Mouse (Mus musculus): Measurements from ENCODE around the gene Arsa.
"Not testable (repeated sequence)": the region's sequence is repeated elsewhere in the genome, so short reads cannot be mapped to it uniquely, and the experiment has no call there.

Gene Arsa

DNA sequence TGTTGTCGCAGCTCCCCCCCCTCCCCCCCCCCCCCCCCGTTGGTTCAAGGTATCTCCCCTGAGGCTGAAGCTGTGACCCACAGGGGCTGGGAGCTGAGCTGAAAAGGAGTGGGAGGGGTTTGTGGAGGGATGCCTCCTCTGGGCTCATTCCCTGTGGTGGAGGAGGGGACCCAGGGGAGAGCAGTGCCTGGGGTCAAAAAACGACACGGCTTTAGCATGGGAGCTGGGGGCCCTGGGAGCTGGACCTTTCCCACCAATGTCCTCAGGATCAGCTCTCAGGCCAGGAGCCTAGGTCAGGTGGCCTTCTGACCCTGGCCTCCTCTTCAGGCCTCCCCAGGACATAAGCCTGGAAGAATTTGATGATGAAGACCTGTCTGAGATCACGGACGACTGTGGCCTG is 22.4 kb downstream of the Arsa start:
- in situ Hi-C loops (cut with MboI, MseI) = no loop called here

DNA sequence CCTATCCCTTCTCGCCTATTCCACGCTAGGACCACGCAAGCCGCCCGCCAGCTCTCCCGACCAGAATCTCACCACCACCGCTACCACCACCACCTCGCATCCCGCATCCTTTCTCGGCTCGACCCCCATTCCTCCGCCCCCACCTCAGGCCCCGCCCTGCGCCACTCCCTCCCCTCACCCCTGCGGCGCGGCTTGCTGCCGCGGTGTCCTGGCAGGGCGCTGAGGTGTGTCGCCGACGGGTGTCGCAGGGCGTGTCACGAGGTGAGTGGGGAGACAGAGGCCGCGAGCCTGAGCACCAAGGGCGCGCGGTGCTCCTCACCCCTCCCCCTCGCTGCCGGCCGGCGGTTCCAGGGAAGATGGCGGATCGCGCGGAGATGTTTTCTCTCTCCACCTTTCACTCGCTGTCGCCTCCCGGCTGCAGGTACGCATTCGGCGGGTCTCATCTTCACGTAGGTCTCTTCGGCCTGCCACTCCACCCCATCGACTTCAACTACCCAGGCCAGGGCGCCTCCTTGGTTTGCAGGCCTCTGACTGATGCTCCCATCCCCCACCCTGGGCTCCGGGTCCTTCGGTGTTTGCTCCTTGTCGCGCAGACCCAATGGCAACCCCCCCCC is 23.3 kb downstream of the Arsa start, which contains the start of gene Mapk8ip2:
Gene Mapk8ip2, plus strand, starts transcription at position 49 of the 614 bp plus-strand sequence.
- in situ Hi-C loops (cut with MboI, MseI) = no loop called here

DNA sequence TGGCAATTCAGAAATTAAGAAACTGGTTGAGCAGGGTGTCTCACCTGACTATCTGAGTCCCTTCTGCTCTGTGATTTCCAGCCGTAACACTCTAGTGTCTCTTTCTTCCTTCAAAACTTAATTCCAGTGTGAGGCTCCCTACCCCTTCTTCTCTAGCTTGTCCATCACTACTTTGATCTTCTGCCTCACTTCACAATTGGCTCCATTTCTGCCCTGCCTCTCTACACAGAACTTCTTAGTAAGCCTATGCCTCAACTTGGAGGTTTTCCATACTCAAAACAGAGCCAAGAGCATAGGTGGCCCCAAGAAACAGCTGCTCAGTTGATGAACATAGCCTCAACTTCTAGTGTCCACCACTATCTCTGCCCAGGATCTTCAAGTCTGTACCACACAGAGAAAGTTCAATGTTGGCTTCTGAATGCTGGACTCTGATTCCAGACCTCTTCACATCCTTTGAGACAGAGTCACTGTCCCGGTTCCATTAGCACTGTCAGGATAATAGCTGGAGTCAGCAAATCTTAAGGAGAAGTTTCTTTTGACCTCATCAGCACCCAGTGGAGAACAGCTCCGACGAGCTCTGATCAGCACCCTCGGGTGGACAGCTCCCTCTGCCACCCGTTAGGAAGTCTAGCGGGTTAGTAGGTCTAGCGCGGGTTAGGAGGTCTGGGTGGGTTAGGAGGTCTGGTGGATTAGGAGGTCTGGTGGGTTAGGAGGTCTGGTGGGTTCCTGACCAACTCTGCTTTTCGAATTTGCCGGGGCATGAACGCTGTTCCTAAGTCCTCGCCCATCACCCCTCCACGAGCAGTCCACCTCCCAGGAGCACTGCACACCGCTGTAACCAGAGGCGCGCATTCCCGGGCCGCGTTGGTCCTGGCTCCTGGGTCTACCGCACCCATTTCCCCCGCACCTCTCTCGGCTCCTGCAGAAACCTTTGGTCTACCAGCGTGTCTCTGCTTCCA is 24.0 kb downstream of the Arsa start:
- in situ Hi-C loops (cut with MboI, MseI) = no loop called here

DNA sequence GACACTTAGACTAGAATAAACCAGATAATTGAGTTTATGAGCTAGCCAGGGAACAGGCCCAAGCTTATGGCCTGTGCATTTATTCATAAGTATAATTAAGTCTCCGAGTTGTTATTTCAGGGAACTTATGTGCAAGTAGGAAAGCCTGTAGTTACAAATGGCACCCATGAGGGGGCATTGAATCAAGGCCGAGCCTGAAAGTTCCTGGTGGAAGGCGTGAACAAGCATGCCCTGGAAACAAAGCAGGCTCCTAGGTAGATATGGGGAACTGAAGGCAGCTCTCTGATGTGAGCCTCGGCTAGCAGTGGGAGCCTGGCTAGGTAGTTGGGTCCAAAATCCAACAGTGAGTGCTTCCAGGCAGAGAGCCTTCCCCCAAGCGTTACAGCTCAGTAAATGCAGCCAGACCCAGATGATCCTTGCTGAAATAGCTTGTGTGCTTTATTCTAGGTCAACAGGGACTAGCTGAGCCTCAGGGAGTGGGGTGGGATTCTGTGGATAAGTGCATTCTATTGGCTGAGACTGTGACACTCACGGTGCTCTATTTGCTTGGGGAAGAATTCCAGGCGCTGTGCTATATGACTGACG is 34.6 kb downstream of the Arsa start:
- in situ Hi-C loops (cut with MboI, MseI) = no loop called here

DNA sequence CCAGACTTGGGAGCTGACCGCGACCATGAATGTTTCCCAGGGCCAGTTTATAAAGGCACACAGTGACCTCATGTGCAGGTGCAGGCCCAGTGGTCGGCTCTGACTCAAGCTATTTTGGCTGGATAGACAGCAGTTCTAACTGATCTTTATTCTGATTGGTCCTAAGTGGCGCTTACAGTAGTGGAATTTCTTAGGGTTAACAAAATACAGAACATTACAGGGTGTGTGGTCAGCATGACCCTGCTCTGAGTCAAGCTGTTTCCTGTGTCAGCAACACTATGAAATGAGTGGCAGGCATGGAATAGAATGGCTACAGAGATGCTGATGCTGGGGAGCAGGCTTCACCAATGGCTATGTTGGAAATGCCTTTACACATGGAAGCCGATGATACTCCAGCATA is 41.3 kb downstream of the Arsa start:
- in situ Hi-C loops (cut with MboI, MseI) = no loop called here

DNA sequence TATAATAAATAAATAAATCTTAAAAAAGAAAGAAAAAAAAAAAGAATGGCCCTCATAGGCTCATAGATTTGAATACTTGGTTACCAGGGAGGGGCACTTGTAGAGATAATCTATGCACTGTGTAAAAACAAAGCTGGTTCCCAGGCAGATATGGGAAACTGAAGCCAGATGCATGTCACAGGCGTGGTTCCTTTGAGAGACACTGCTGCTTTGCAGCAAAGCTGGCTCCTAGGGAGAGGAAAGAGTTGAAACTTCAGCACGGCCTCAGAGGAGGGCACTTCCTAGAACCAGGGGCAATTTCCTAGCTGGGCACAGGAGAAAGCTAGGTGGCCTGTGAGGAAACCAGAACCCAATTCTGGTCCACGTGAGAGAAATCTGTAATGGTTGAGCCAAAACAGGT is 43.1 kb downstream of the Arsa start:
- in situ Hi-C loops (cut with MboI, MseI) = no loop called here

DNA sequence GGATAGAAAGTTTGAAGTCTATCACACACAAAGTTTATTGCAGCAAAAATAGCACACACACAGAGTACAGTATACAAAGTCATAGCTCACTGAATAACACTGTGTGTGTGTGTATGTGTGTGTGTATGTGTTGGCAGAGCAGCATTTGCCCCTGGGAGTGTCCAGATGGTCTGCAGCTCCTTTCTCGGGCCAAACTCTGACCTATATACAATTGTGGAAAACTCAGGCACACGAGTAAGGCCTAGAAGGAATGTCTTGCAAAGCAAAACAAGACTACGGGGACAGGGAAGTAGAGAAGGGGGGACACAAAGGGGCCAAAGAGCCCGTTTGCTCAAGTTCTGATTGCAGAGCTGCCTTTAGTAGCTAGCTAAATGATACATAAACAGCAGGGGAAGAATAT is 44.3 kb downstream of the Arsa start:
- in situ Hi-C loops (cut with MboI, MseI) = no loop called here

DNA sequence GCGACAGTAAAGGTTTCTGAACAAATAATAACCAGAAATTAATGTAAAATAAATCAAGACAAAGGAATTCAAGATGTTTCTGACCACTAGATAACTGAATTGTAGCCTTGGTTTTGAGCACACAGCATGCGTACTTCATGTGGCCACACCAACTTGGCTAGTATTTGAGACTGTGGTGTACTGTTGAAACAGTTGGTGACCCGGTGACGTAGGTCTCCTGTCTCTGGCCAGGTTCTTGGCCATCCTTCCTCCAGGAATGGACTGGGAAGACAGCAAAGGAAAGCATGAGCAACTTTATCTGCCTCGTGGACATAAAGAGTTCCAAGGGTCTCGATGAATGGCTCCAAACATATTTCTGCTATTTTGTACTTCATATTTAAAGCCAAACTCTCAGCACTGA is 45.4 kb downstream of the Arsa start:
- in situ Hi-C loops (cut with MboI, MseI) = no loop called here

DNA sequence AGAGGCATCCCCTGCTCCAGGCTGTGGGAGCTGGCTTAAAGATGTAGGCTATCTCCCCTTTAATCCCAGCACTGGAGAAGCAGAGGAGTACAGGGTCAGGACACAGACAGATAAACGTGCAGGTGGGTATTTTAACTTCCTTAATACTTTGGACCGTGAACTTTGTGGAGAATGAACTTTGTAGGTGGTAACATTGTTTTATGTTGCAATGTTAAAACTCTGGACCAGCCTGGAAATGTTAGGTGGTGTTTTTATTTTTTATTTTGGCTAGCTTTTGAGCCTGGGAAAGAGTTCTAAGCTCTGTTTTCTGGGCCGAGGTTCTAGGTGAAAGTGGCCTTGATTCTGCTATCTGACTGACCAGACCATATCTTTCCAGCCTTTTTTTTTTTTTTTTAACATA is 46.0 kb downstream of the Arsa start:
- in situ Hi-C loops (cut with MboI, MseI) = no loop called here

DNA sequence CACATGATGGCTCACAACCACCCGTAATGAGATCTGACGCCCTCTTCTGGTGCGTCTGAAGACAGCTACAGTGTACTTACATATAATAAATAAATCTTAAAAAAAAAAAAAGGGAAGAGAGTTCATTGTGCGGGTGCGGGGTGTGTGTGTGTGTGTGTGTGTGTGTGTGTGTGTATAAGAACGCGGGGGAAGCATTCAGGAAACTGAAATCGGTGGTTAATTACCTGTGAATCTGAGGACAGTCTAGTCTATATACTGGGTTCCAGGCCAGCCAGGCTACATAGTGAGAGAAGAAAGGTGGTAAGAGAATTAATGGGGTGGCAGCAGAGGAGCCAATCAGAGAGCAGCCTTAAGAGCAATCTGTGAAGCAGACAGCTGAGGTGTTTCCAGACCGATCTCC is 46.5 kb downstream of the Arsa start:
- in situ Hi-C loops (cut with MboI, MseI) = not testable (repeated sequence)

DNA sequence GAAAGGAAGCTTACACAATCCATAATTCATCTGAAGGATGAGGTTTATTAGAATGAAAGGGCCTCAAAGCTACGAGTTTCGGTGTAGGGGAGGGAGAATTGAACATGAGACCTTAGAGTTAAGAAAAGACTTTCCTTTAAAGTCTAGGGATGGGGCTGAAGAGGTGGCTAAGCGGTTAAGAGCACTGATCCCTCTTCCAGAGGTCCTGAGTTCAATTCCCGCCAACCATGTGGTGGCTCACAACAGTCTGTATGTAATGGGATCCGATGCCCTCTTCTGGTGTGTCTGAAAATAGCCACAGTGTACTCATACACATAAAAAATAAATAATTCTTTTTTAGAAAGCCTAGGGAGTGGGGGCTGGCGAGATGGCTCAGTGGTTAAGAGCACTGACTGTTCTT is 46.9 kb downstream of the Arsa start:
- in situ Hi-C loops (cut with MboI, MseI) = no loop called here

DNA sequence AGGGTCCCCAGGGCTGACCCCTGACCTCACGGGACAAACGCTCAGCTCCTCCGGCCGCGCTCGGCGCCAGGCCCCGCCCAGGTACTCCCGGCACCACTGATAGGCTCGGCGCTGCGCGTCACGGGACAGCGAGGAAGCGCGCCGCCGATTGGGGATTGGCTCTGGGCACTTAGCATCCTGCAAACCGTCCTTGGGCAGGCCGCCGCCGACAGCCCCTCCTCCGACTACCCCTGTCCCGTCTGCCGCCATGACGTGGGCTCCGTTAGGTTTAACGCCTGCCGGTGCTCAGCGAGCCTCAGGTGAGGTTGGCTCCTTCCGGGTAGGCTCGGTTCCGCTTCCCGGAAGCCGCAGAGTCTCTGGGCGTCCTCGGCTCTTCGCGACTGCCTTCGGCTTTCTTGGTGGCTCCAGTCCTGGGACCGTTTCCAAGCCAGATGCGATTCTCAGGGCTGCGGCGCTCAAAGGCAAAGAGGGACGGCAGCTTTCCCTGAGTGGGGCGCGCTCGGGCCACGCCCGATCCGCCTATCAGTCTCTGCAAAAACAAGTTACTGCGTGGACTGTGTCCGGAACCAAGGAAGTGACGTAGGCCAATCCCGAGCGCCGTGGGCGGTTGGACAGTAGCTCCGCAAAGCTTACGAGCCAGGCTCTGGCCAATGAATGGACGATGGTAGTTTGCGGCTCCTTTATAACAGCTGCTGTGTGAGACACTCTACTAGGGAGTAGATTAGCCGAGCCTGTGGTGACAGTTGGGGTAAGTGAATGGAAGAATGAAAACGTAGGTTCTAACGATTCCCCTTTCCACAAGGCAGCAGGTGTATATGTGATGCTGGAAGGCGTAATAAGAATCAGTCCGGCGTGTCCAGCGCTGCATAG is 47.6 kb downstream of the Arsa start, which contains the start of the genes C730034F03Rik, Gm44502 and Chkb:
Gene C730034F03Rik, plus strand, starts transcription at position 238 of the 870 bp plus-strand sequence.
Gene Gm44502, minus strand, starts transcription at position 345 of the 870 bp plus-strand sequence.
Gene Chkb, minus strand, starts transcription at position 557 of the 870 bp plus-strand sequence.
- in situ Hi-C loops (cut with MboI, MseI) = loop anchor here in 1 of 2 experiments (5.0 kb wide), 1 partner anchor 77 kb away; no protein-coding TSS in a partner anchor

DNA sequence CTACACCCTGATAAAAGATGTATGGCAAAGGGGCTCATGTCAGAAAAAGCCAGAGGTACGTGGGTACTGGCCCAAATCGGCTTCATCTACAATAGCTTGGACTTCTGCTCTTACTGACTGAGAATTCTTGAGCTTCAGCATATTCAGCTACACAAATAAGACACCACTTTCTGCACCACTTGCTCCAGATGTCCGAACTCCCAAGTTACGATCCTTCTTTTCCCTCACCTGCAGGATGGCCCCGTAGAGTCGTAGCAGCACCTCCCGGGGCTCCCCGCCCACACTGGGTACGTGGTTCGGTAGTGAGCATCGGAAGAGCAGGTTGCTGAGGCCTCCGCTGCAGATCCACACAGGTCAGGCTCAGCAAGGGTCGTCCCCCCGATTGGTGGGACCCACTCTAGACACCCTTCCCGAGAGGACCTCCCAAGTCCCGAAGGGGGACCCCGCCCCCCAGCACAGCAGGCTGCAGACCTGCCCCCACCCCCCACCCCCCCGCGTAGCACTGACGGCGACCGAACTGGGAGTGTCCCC is 48.3 kb downstream of the Arsa start:
- in situ Hi-C loops (cut with MboI, MseI) = loop anchor here in 1 of 2 experiments (5.0 kb wide), 1 partner anchor 77 kb away; no protein-coding TSS in a partner anchor

DNA sequence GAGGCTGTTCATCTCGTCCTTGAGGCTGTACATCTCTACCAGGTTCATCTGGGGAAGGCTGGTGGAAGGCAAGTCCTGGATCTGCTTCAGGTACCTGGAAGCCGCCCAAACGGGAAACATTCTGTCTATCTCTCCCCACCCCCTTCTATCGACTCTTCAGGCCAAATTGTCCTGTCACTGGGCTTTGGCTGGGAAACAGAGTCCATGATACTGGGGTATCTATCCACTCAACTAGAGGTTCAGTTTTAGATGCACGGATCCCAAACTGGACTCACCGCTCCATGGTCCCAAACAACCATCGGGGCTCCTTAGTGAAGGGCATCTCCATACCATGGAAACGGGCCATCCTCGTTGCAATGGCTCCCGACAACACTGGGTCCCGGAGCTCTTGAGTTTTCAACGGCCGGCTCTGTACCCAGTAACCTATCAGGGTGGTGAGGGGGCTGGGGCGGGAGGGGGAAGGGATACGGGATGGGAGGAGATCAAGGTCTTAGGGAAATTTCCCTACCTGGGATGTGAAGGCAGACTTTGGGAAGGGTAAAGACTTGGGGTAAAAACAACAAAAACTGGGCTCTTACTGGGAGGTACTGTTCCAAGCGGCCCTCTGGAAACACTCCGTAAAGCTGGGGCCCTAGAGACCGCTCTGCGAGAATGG is 49.0 kb downstream of the Arsa start:
- in situ Hi-C loops (cut with MboI, MseI) = loop anchor here in 1 of 2 experiments (5.0 kb wide), 1 partner anchor 76 kb away; no protein-coding TSS in a partner anchor

DNA sequence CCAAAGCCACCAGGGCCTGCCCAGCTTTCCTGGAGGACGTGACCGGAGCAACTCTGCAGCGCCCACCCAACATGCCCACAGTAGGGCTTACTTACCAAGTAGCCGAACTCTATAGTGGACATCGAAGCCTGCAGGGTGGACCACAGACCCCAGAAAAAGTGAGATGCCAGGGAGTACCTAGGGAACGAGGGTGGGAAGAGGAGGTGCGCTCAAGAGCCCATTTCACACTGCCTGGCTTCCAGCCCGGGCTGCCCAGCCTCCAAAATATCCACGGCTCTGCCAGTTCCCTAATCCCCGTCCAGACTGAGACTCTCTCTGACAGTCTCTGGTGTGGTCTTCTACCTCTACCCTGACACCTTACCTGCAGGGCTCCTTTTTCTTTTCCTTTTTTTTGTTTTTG is 50.5 kb downstream of the Arsa start:
- in situ Hi-C loops (cut with MboI, MseI) = loop anchor here in 1 of 2 experiments (5.0 kb wide), 1 partner anchor 74 kb away; no protein-coding TSS in a partner anchor

DNA sequence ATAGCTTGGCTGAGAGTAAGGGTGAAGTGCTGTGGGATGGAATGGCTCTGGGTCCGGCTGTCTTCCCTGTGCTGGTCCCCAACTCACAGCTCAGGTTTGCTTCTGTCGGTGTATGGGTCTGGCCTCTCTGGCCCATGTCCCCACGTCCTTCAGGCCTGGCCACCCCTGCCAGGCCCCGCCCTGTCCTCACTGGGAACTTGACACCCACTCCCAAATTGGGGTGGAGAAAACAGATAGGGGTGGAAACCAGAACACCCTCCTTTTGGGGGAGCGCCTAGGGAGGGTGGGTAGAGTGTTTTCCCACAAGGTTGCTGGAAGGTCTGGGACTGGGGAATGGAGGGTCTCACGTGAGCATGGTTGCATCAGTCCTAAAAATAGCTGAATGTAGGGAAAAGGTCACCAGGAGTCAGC is 51.5 kb downstream of the Arsa start, which contains the start of gene Cpt1b:
Gene Cpt1b, minus strand, starts transcription at position 153 of the 411 bp plus-strand sequence.
- in situ Hi-C loops (cut with MboI, MseI) = loop anchor here in 1 of 2 experiments (5.0 kb wide), 1 partner anchor 73 kb away; no protein-coding TSS in a partner anchor

DNA sequence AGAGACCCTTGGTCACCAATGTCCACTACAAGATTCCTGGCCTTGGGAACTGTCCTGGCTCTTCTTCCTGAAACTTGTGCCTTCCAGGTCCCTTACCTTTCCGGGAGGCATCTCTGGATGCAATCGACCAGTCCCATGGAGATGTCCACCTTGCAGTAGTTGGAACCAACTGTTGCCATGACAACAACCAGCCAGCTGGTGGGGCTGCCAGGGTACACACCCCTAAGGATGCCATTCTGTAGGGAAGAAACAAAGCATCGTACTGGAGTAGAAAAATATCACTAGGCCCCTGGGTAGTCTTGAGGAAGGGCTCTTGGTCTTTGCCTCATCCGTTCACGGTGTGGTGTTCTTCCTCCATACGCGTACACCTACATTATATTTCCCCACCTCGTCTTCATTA is 52.6 kb downstream of the Arsa start:
- in situ Hi-C loops (cut with MboI, MseI) = loop anchor here in 1 of 2 experiments (5.0 kb wide), 1 partner anchor 72 kb away; no protein-coding TSS in a partner anchor

Data from T-helper 17 cell (primary cell).